Mouse (Mus musculus) adrenal gland, postnatal 25 days (tissue): ENCODE data around the gene Gm10382. TPM values are rescaled to one million over a fixed set of nuclear protein-coding genes. Genes with fewer than 3 reads are reported as not detected.
A peak's percentile ranks its signal among the peaks of the same experiment; 100 is the strongest.
"Not testable (repeated sequence)": the region's sequence is repeated elsewhere in the genome, so short reads cannot be mapped to it uniquely, and the experiment has no call there.

ENCODE experiments used
- DNase-seq: peaks from one replicate; pipeline ENCODE4 v3.0.0; 2021; ENCODE audit warnings: mixed read lengths
- total RNA-seq: library from RNA; stranded (reverse); gene quantifications from 2 replicates; pipeline ENCODE4 v1.2.3, GENCODE M21; 2021

The Gm10382 gene
- total RNA-seq, 1 experiment from 2014 or later, result not detected

GRCm38 (mm10) chr5:125393622-125394603, 4.8 kb downstream of the Gm10382 start:
- DNase-seq, result peak; percentile 75

- no peak for DNase-seq
Measured at GRCm38 (mm10) chr5:125395008-125395407, 5.9 kb downstream of the Gm10382 start.

- DNase-seq, result no peak
Measured at GRCm38 (mm10) chr5:125400903-125401302, 11.8 kb downstream of the Gm10382 start.

GRCm38 (mm10) chr5:125402476-125402875, 13.4 kb downstream of the Gm10382 start:
- DNase-seq, result no peak

- no peak for DNase-seq
Measured at GRCm38 (mm10) chr5:125402991-125403390, 13.9 kb downstream of the Gm10382 start.

GRCm38 (mm10) chr5:125403481-125404465, 14.7 kb downstream of the Gm10382 start:
- peak; percentile 69 for DNase-seq

GRCm38 (mm10) chr5:125404536-125404902, 15.4 kb downstream of the Gm10382 start:
- DNase-seq, result no peak

- peak; percentile 41 for DNase-seq
Measured at GRCm38 (mm10) chr5:125404903-125405545, 15.9 kb downstream of the Gm10382 start.

GRCm38 (mm10) chr5:125405546-125406248, 16.6 kb downstream of the Gm10382 start:
- peak; percentile 80 for DNase-seq

GRCm38 (mm10) chr5:125406322-125407016, 17.3 kb downstream of the Gm10382 start:
- DNase-seq, result peak; percentile 46

- DNase-seq, result no peak
Measured at GRCm38 (mm10) chr5:125407020-125407830, 18.1 kb downstream of the Gm10382 start.

- DNase-seq, result no peak
Measured at GRCm38 (mm10) chr5:125407910-125408575, 18.9 kb downstream of the Gm10382 start.

- DNase-seq, result peak; percentile 87
Measured at GRCm38 (mm10) chr5:125408842-125409241, 19.7 kb downstream of the Gm10382 start.

GRCm38 (mm10) chr5:125409348-125410090, 20.4 kb downstream of the Gm10382 start:
- DNase-seq, result no peak

- DNase-seq, result peak; percentile 78
Measured at GRCm38 (mm10) chr5:125411972-125412530, 22.9 kb downstream of the Gm10382 start.

- DNase-seq, result not testable (repeated sequence)
Measured at GRCm38 (mm10) chr5:125412536-125412935, 23.4 kb downstream of the Gm10382 start.

GRCm38 (mm10) chr5:125413763-125414162, 24.6 kb downstream of the Gm10382 start:
- no peak for DNase-seq

GRCm38 (mm10) chr5:125416183-125416582, 27.1 kb downstream of the Gm10382 start:
- DNase-seq, result no peak
